Mouse (Mus musculus) liver, postnatal 0 days (tissue): ENCODE results near the gene Krtcap2. TPM values are rescaled to one million over a fixed set of nuclear protein-coding genes. Genes with fewer than 3 reads are reported as not detected.

Experiments used
- ATAC-seq: fragments of 200-750 bp; cut with Nextera tagmentation; 2 replicates; pipeline ENCODE4 v1.8.0; 2017; ENCODE audit warnings: mild to moderate bottlenecking, moderate library complexity
- DNase-seq: peaks from one replicate; pipeline ENCODE4 v3.0.0-alpha.2; 2016
- H3K27ac ChIP-seq: fragments of 300-500 bp; sonication (generic); 2 replicates; pipeline ENCODE4 v1.5.1; 2014; ENCODE audit warnings: antibody characterized with exemption, moderate library complexity, mild to moderate bottlenecking, low read depth
- H3K27me3 ChIP-seq: fragments of 300-500 bp; sonication (generic); 2 replicates; pipeline ENCODE4 v1.6.1; 2014; ENCODE audit warnings: low read length, control low read depth, mixed read lengths; ENCODE audit not compliant: insufficient read depth
- H3K36me3 ChIP-seq: fragments of 300-500 bp; sonication (generic); replicated peaks from 2 replicates; pipeline ENCODE4 v1.6.1; 2014; ENCODE audit warnings: mild to moderate bottlenecking, control low read depth, low read length, moderate library complexity, mixed read lengths; ENCODE audit not compliant: insufficient read depth
- H3K4me1 ChIP-seq: fragments of 300-500 bp; sonication (generic); 2 replicates; pipeline ENCODE4 v1.6.1; 2014; ENCODE audit warnings: antibody characterized with exemption, mild to moderate bottlenecking, control low read depth; ENCODE audit not compliant: insufficient read depth
- H3K4me2 ChIP-seq: fragments of 300-500 bp; sonication (generic); 2 replicates; pipeline ENCODE4 v1.6.1; 2014; ENCODE audit warnings: low read depth, mild to moderate bottlenecking, low read length, moderate library complexity, mixed read lengths
- H3K4me3 ChIP-seq: fragments of 300-500 bp; sonication (generic); 2 replicates; pipeline ENCODE4 v1.5.1; 2014; ENCODE audit warnings: low read depth, low read length
- H3K9ac ChIP-seq: fragments of 300-500 bp; sonication (generic); replicated peaks from 2 replicates; pipeline ENCODE4 v1.6.1; 2014; ENCODE audit warnings: mild to moderate bottlenecking, moderate library complexity
- H3K9me3 ChIP-seq: fragments of 300-500 bp; sonication (generic); 2 replicates; pipeline ENCODE4 v1.6.1; 2016; ENCODE audit warnings: mild to moderate bottlenecking, control low read depth, low read length, mixed read lengths
- CTCF ChIP-seq: sonication (generic); IDR thresholded peaks from 2 replicates; pipeline ENCODE4 v1.5.1; 2016; ENCODE audit warnings: antibody characterized with exemption, low read depth
- EP300 ChIP-seq: IDR thresholded peaks from 2 replicates; pipeline ENCODE4 v1.6.1; 2016; ENCODE audit warnings: antibody characterized with exemption, low read depth, mild to moderate bottlenecking
- WGBS: fragments of 180-500 bp; shearing (Covaris S2); extraction: QIAGEN DNeasy Blood & Tissue Kit; methylation state at CpG from one replicate; pipeline ENCODE4 v1.1.7; 2014; ENCODE audit not compliant: insufficient replicate concordance; 5-methylcytosine and 5-hydroxymethylcytosine counted together
- polyA plus RNA-seq: library from polyadenylated mRNA; unstranded; fragments of >200 nt; fragmentation: Nextera tagmentation; extraction: Ambion mirVana; gene quantifications from 2 replicates; pipeline ENCODE4 v1.2.1, GENCODE M21; 2015

Gene Krtcap2
- polyA plus RNA-seq, 1 experiment from 2014 or later: 141 TPM

GRCm38 (mm10) chr3:89247466-89247865 lies 1.7 kb downstream of the Krtcap2 start:
- H3K27ac ChIP-seq: no peak overlapping the region
- H3K36me3 ChIP-seq: peaks cover 5% of the 10 kb centered on the region; the same call in 1 of the 2 replicates
- H3K4me3 ChIP-seq: no peak overlapping the region
- TF ChIP-seq EP300 (no peak), CTCF (no peak)
- no peak for DNase-seq
- peak overlapping the region; percentile 89 for H3K4me2 ChIP-seq
- WGBS: 63% methylated on average over 4 of the region's 4 CpGs
- H3K27me3 ChIP-seq: peaks cover 14% of the 10 kb centered on the region
- peaks cover 51% of the 10 kb centered on the region for H3K4me1 ChIP-seq
- ATAC-seq: no peak
- no peaks in the 10 kb centered on the region for H3K9me3 ChIP-seq
- no peak overlapping the region for H3K9ac ChIP-seq

GRCm38 (mm10) chr3:89250435-89251040 lies 4.8 kb downstream of the Krtcap2 start:
- peaks cover 33% of the 10 kb centered on the region for H3K4me1 ChIP-seq
- peak overlapping the region; percentile 49 for H3K27ac ChIP-seq
- TF ChIP-seq EP300 (no peak), CTCF (peak; percentile 82)
- no peaks in the 10 kb centered on the region for H3K27me3 ChIP-seq
- H3K9ac ChIP-seq: no peak overlapping the region
- no peaks in the 10 kb centered on the region for H3K9me3 ChIP-seq
- 18% methylated on average over 7 of the region's 7 CpGs for WGBS
- DNase-seq: peak; percentile 70
- H3K4me3 ChIP-seq: no peak overlapping the region
- H3K36me3 ChIP-seq: peaks cover 5% of the 10 kb centered on the region; the same call in 1 of the 2 replicates
- peak overlapping the region; percentile 65 for H3K4me2 ChIP-seq
- peak; percentile 41 for ATAC-seq

- Histone ChIP-seq H3K4me3 (peak overlapping the region; percentile 32), H3K4me1 (peaks cover 29% of the 10 kb centered on the region), H3K27me3 (no peaks in the 10 kb centered on the region), H3K9me3 (no peaks in the 10 kb centered on the region), H3K4me2 (peak overlapping the region; percentile 65), H3K27ac (peak overlapping the region; percentile 55), H3K36me3 (peaks cover 5% of the 10 kb centered on the region; the same call in 1 of the 2 replicates), H3K9ac (peak overlapping the region; percentile 44)
- DNase-seq (peak; percentile 73), ATAC-seq (peak; percentile 66)
- 2% methylated on average over 17 of the region's 17 CpGs for WGBS
- TF ChIP-seq CTCF (0 out of 2 replicates have a peak, but pooled peaks have one; percentile 13), EP300 (no peak)
Observed at GRCm38 (mm10) chr3:89251365-89251895, 5.7 kb downstream of the Krtcap2 start.

GRCm38 (mm10) chr3:89254994-89255393 lies 9.2 kb downstream of the Krtcap2 start:
- Histone ChIP-seq H3K4me3 (no peak overlapping the region), H3K27me3 (no peaks in the 10 kb centered on the region), H3K4me2 (no peak overlapping the region), H3K27ac (no peak overlapping the region), H3K36me3 (no peaks in the 10 kb centered on the region), H3K9ac (no peak overlapping the region), H3K9me3 (no peaks in the 10 kb centered on the region), H3K4me1 (peaks cover 15% of the 10 kb centered on the region)
- ATAC-seq: no peak
- TF ChIP-seq CTCF (no peak), EP300 (no peak)
- 73% methylated on average over 5 of the region's 5 CpGs for WGBS
- no peak for DNase-seq

- Histone ChIP-seq H3K9me3 (no peaks in the 10 kb centered on the region), H3K4me1 (peaks cover 8% of the 10 kb centered on the region), H3K4me2 (no peak overlapping the region), H3K27ac (no peak overlapping the region), H3K9ac (no peak overlapping the region), H3K36me3 (no peaks in the 10 kb centered on the region), H3K4me3 (no peak overlapping the region), H3K27me3 (no peaks in the 10 kb centered on the region)
- 0 out of 2 replicates have a peak, but pooled peaks have one; percentile 22 for ATAC-seq
- WGBS: 64% methylated on average over 5 of the region's 5 CpGs
- TF ChIP-seq EP300 (no peak), CTCF (no peak)
- DNase-seq: no peak
Observed at GRCm38 (mm10) chr3:89256177-89256576, 10.4 kb downstream of the Krtcap2 start.

- TF ChIP-seq EP300: no peak
- no peak for TF ChIP-seq CTCF
- Histone ChIP-seq H3K4me2 (no peak within 1 kb of the TSS), H3K9me3 (no peaks in the 10 kb centered on the region), H3K27me3 (no peaks in the 10 kb centered on the region), H3K27ac (no peak within 1 kb of the TSS), H3K9ac (no peak within 1 kb of the TSS), H3K4me1 (no peaks in the 10 kb centered on the region), H3K4me3 (no peak within 1 kb of the TSS), H3K36me3 (no peaks in the 10 kb centered on the region)
- DNase-seq: no peak
- no peak for ATAC-seq
- WGBS: 52% methylated on average over 7 of the region's 7 CpGs
Observed at GRCm38 (mm10) chr3:89259076-89259475, 13.3 kb downstream of the Krtcap2 start, which contains the start of gene Dpm3. TSS of gene Dpm3 (plus strand) at chr3:89259358.
